Mouse (Mus musculus): Measurements from ENCODE around the gene Arfgap3.
A peak's percentile ranks its signal among the peaks of the same experiment; 100 is the strongest.
"Not testable (repeated sequence)": the region's sequence is repeated elsewhere in the genome, so short reads cannot be mapped to it uniquely, and the experiment has no call there.

Gene Arfgap3

DNA sequence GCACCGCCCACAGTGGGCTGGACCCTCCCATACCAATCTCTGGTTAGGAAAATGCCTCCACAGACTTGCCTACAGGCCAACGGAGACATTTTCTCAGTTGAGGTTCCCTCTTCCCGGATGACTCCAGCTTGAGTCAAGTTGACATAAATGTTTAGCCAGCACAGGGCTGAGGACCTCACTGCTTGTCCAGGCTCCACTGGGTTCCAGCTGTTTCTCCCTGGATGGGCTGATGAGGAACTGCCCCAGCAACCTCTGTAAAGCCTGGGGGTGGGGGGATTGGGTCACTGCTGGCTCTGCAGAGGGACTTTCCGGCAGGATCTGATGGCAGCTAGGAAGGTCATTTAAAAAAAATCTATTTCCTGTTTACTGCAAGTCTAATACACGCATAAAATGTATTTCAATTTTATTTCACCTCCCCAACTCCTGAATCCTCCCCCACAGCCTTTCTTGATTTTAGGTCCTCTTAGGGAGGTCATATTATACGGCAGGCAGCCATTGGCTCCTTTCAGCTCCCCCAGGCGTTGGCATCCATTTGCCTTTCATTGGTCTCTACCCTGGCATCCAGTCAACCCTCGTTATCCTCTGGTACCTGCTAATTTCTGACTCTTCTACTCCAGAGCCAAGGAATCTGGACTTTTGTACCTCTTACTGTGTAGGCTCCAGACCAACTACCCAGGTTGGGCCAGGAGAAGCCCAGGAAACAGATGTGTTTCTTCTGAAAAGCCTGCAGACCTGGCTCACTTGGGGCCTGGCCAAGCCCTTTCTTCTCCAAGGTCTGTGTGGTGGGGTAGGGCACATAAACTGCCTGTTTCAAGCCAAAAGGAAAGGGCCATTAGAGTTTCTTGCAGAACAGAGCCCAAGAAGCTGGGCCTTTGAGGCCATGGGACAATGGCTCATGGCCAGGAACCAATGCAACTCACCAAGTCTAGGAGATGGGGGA, 56.1 kb downstream of the Arfgap3 start:
- DNase-seq: no peak

- DNase-seq: peak; percentile 79 to 85
Measured at GRCm38 (mm10) chr15:83293144-83293543, 56.9 kb downstream of the Arfgap3 start.

GRCm38 (mm10) chr15:83292261-83293056, 57.6 kb downstream of the Arfgap3 start:
- DNase-seq: no peak

DNA sequence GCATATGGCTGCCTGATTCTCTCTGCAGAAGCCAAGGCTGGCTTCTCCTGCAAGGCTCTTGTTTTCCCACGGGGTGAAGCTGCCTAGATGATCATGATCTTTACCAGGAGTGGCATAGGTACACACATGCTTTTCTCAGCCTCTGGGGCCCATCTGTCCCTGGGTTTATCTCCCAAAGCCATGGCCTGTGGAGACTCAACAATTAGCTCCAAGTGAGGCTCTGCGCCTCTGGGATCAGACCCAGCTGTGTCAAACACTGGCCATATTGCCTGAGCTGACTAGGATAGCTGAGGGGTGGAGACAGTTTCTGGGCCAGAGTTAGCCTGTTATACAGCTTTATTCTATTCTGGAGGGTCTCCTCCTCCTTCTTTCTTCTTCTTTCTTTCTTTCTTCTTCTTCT, 59.1 kb downstream of the Arfgap3 start:
- no peak for DNase-seq

GRCm38 (mm10) chr15:83284828-83285227, 65.2 kb downstream of the Arfgap3 start:
- no peak for DNase-seq

- no peak for DNase-seq
Measured at GRCm38 (mm10) chr15:83282397-83282796, 67.7 kb downstream of the Arfgap3 start.

DNA sequence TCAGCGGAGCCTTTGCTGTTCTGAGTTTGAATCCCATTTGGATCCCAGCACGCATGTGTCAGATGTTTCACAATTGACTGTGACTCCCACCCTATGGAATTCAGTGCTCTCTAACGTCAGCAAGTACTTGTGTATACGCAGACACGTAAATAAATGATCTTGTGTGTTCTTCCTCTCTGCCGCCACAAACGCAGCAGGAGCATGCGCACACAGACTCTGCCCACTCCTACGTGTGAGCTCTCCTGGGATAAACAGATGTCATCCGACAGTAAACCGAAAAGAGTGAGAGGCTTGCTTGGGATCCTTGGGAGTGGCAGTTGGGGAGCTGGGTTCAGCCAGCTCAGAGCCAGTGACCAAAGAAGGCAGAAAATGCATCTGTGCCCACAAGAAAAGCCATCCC, 68.7 kb downstream of the Arfgap3 start:
- no peak for DNase-seq

- DNase-seq: no peak
Measured at GRCm38 (mm10) chr15:83278579-83278978, 71.5 kb downstream of the Arfgap3 start.

DNA sequence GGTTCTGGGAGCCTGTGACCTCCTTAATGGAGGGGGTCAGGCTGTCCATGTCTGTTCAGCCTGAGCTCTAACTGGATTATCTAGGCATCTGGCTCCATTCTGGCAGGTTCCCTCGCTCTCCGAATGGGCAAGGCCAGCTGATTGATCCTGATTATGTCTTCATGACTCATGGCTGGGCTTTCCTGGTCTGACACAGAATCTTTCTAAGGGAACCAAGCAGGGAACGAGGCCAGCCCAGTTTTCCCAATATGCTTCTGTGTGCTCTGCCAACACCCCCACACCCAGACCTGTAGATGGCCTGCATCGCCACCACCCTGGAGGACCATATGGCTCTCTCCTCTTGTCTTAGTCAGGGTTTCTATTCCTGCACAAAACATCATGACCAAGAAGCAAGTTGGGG, 72.6 kb downstream of the Arfgap3 start:
- DNase-seq: no peak

DNA sequence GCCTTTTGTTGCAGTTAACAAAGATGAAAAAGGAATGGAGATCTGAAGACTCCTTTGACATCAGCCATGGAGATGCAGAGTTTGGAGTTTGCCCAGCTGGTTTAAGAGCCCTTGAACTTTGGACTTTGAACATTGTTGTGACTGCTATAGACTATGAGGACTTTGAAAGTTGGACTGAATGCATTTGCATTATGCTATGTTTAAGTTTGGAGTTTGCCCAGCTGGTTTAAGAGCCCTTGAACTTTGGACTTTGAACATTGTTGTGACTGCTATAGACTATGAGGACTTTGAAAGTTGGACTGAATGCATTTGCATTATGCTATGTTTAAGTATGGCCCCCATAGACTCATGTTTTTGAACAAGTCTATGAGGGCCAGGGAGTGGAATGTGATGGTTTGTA, 75.8 kb downstream of the Arfgap3 start:
- DNase-seq: not testable (repeated sequence)

- no peak for DNase-seq
Measured at GRCm38 (mm10) chr15:83273017-83273416, 77.0 kb downstream of the Arfgap3 start.

DNA sequence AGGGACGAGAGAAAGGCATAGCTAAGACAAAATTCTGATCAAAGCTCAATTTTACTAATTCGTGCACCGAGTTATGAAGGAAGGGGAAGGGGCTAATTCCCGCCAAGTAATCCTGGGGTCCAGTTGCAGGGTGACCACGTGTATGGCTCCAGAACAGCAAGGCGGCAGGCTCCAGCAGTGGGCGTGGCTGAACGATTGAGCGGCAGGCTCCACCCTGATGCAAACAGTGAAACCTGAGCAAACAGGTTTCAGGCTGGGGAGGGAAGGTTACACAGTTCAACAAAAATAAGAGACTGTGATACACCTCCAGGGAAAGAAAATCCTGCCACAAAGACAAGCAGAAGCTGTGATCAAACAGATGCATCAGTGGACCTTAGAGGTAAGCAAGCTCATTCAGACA, 78.8 kb downstream of the Arfgap3 start:
- peak in 1 of 2 experiments; percentile 53 for DNase-seq

GRCm38 (mm10) chr15:83269985-83270384, 80.1 kb downstream of the Arfgap3 start:
- not testable (repeated sequence) for DNase-seq

DNA sequence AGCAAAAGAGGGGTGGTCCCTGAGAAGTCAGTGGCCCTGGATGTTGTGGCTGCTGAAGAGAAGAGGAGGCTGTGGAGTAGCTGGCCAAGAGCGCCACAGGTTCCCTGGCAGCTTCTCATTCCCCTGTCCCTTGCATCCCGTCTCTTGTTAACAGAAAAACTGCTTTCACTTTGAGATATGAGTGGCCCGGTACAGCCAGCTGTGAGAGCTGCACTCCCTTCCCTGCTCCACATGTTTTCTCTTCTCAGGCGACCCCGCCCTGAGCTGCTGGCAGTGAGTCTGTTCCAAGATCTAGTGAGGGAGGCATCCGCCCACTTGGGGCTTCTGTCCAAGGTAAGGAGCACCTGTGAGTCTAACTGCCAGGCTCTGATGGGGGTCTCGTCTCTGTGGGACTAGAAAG, 81.6 kb downstream of the Arfgap3 start:
- peak; percentile 61 to 76 for DNase-seq

- no peak for DNase-seq
Measured at GRCm38 (mm10) chr15:83265269-83265668, 84.8 kb downstream of the Arfgap3 start.

DNA sequence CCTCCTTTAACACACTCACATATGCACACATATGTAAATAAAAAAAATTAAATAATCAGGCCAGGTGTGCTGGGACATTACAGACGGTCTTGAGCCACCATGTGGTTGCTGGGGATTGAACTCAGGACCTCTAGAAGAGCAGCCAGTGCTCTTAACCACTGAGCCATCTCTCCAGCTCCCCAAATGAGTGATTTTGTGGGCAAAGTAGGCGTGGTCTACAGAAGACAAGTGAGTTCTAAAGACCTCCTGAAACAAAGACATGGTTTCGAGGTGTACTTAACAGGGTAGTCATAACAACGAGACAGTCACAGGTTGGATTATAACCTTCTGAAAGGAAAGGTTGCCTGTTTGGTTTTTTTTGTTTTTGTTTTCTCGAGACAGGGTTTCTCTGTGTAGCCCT, 86.6 kb downstream of the Arfgap3 start:
- no peak for DNase-seq

DNA sequence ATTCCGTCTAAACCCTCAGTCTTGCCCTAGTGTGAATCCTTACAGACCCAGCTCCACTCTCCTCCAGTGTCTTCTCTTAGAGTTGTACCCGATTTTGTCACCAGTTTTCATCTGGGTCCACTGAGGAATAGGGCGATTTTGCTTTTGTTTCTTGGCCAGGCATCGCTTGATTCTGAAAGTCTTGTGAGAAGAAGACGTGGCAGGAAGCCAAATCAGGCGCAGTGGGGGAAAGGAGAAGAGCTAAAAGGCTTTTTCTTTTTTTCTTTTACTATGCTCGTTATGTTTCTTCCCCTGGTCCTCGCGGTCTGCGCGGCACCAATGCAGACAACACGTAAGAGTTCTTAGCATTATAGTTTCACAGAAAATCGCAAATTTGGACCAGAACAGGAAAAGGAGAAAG, 92.1 kb downstream of the Arfgap3 start:
- no peak for DNase-seq

GRCm38 (mm10) chr15:83256491-83256890, 93.6 kb downstream of the Arfgap3 start:
- no peak for DNase-seq

- no peak for DNase-seq
Measured at GRCm38 (mm10) chr15:83255944-83256343, 94.1 kb downstream of the Arfgap3 start.

DNA sequence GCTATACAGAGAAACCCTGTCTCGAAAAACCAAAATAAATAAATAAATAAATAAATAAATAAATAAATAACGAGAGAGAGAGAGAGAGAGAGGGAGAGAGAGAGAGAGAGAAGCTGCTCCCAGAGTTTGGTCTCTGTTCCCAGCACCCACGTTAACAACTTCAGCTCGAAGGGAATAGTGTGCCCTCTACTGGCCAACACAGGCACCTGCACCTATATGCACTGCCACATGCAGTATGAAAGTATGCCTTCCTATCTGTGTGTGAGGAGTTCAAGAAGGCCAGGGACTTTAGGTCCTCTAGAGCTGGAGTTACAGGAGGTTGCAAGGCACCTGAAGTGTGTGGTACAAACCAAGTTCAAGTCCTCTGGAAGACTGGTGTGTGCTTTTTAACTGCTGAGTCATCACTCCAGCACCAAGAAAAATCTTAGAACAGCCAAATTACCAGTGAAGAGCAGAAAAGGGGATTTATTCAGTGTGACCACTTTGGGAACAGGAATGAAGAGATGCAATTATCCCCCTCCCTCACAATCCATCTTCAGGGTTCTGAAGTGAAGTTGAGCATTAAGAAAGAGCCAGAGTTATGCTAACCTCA, 94.8 kb downstream of the Arfgap3 start:
- no peak for DNase-seq

- peak in 1 of 2 experiments; percentile 16 for DNase-seq
Measured at GRCm38 (mm10) chr15:83254372-83255070, 95.5 kb downstream of the Arfgap3 start.

- DNase-seq: peak; percentile 71 to 81
Measured at GRCm38 (mm10) chr15:83252060-83252459, 98.0 kb downstream of the Arfgap3 start.
